Comparison of ENCODE assay signal across 8 mouse cellular contexts in genomic region chrX:134058987-134059712, GRCm38 (mm10). TPM values are rescaled to one million over a fixed set of nuclear protein-coding genes. Genes with fewer than 3 reads are reported as not detected.
DNase-seq lines count a peak whose midpoint lies in the region; ATAC-seq and TF ChIP-seq lines count a peak whose summit lies in the region.

Gene Cstf2 (plus strand): TSS chrX:134059187.

- 32% methylated on average over 77 of the region's 77 CpGs for WGBS in forebrain, embryonic 14.5 days
- 24% methylated on average over 53 of the region's 77 CpGs for WGBS in neural tube, embryonic 15.5 days

- peak within 1 kb of the TSS; percentile 47 for H3K4me2 ChIP-seq in forebrain, embryonic 14.5 days (ENCODE audit: low read length)
- H3K4me2 ChIP-seq in neural tube, embryonic 15.5 days = peak within 1 kb of the TSS; percentile 51

- no peaks in the 10 kb centered on the region for H3K27me3 ChIP-seq in ES-Bruce4 (ENCODE audit: control insufficient read depth, insufficient read depth, low read length, poor library complexity, severe bottlenecking)
- no peaks in the 10 kb centered on the region for H3K27me3 ChIP-seq in forebrain, embryonic 14.5 days (replicated peaks; ENCODE audit: control insufficient read depth, insufficient read depth, low read length)
- H3K27me3 ChIP-seq in neural tube, embryonic 15.5 days (replicated peaks) = no peaks in the 10 kb centered on the region

- H3K27ac ChIP-seq in ES-Bruce4 (ENCODE audit: insufficient read depth, low read length) = peak within 1 kb of the TSS; percentile 64
- H3K27ac ChIP-seq in forebrain, embryonic 14.5 days (ENCODE audit: low read depth, low read length) = peak within 1 kb of the TSS; percentile 86
- H3K27ac ChIP-seq in neural tube, embryonic 15.5 days (replicated peaks) = peak within 1 kb of the TSS; percentile 89

- no peak for TF ChIP-seq EP300 in ES-Bruce4 (IDR thresholded peaks at IDR 0.05; ENCODE audit: insufficient read depth, low read depth, low read length)

- peak within 1 kb of the TSS; percentile 71 for H3K4me3 ChIP-seq in ES-Bruce4 (ENCODE audit: low read depth, low read length)
- H3K4me3 ChIP-seq in forebrain, embryonic 14.5 days (ENCODE audit: low read depth, low read length) = peak within 1 kb of the TSS; percentile 50
- H3K4me3 ChIP-seq in neural tube, embryonic 15.5 days (replicated peaks) = peak within 1 kb of the TSS; percentile 58

- intact Hi-C loops in heart, postnatal 14 days (cut with DNase I) = no loop called here

- peak; percentile 91 for ATAC-seq in cerebellum, adult (ENCODE audit: insufficient number of reproducible peaks, low FRiP score, low TSS enrichment)
- peak; percentile 99 for ATAC-seq in forebrain, embryonic 14.5 days
- ATAC-seq in neural tube, embryonic 15.5 days (ENCODE audit: low FRiP score) = peak; percentile 99

- H3K9me3 ChIP-seq in ES-Bruce4 (replicated peaks; ENCODE audit: control insufficient read depth, insufficient read depth, low read length, poor library complexity, severe bottlenecking) = no peaks in the 10 kb centered on the region
- no peaks in the 10 kb centered on the region for H3K9me3 ChIP-seq in forebrain, embryonic 14.5 days (replicated peaks; ENCODE audit: control insufficient read depth, low read length)
- H3K9me3 ChIP-seq in neural tube, embryonic 15.5 days (replicated peaks) = no peaks in the 10 kb centered on the region

- peak within 1 kb of the TSS; percentile 90 for H3K9ac ChIP-seq in ES-Bruce4 (ENCODE audit: low read depth, poor library complexity, severe bottlenecking)
- peak within 1 kb of the TSS; percentile 73 for H3K9ac ChIP-seq in forebrain, embryonic 14.5 days (ENCODE audit: low read length)
- peak within 1 kb of the TSS; percentile 62 for H3K9ac ChIP-seq in neural tube, embryonic 15.5 days (replicated peaks)

- peaks cover 17% of the 10 kb centered on the region for H3K36me3 ChIP-seq in ES-Bruce4 (ENCODE audit: control insufficient read depth, insufficient read depth, low read length, poor library complexity, severe bottlenecking)
- H3K36me3 ChIP-seq in forebrain, embryonic 14.5 days (ENCODE audit: control insufficient read depth, insufficient read depth, low read length) = peaks cover 17% of the 10 kb centered on the region
- no peaks in the 10 kb centered on the region; the same call in 1 of the 2 replicates for H3K36me3 ChIP-seq in neural tube, embryonic 15.5 days

- peak; percentile 93 for DNase-seq in forebrain, embryonic 14.5 days (ENCODE audit: low spot score)
- peak; percentile 92 to 95 for DNase-seq in heart, postnatal 14 days
- peak; percentile 93 for DNase-seq in layer of hippocampus, adult 11-12 months (ENCODE audit: low spot score)
- DNase-seq in lung, adult 18-20 months = peak; percentile 95 to 96
- peak; percentile 94 for DNase-seq in testis, postnatal 14 days (ENCODE audit: low spot score)

- H3K4me1 ChIP-seq in ES-Bruce4 (ENCODE audit: control insufficient read depth, insufficient read depth, low read length) = no peaks in the 10 kb centered on the region
- H3K4me1 ChIP-seq in forebrain, embryonic 14.5 days (ENCODE audit: control insufficient read depth, insufficient read depth, low read length) = no peaks in the 10 kb centered on the region
- peaks cover 9% of the 10 kb centered on the region; the same call in 1 of the 2 replicates for H3K4me1 ChIP-seq in neural tube, embryonic 15.5 days

- peak; percentile 71 for TF ChIP-seq POLR2A in ES-Bruce4 (IDR thresholded peaks at IDR 0.05; ENCODE audit: insufficient read depth, low read length)

- TF ChIP-seq CTCF in ES-Bruce4 (IDR thresholded peaks at IDR 0.05; ENCODE audit: low read depth, low read length) = no peak

RNA-seq across cellular contexts. Expression of gene Cstf2, which starts in this region (rescaled TPM):
- polyA plus RNA-seq in ES-Bruce4 (2011; ENCODE audit: insufficient read depth, insufficient read length, low read depth, missing spikeins) = 74.3 and 76.1 TPM in 2 replicates
- 62.5 and 74.9 TPM in 2 replicates for polyA plus RNA-seq in forebrain, embryonic 14.5 days (2014; fragmentation: Nextera tagmentation; extraction: Ambion mirVana)
- total RNA-seq in heart, postnatal 14 days (2021) = 10 to 100 TPM; 14.1 to 16.1 TPM
- polyA plus RNA-seq in neural tube, embryonic 15.5 days (2015; fragmentation: Nextera tagmentation; extraction: Ambion mirVana) = 67.0 and 68.9 TPM in 2 replicates

Comparison
In these comparisons a context has a peak if more than half of its experiments do, and no peak if none do; other contexts are left out.
1. Peak in every context shown above with its lines: DNase-seq, ATAC-seq, H3K4me3 ChIP-seq and H3K27ac ChIP-seq.